Mouse (Mus musculus) intestine, embryonic 14.5 days (tissue): ENCODE data around the gene Btbd2. TPM values are rescaled to one million over a fixed set of nuclear protein-coding genes. Genes with fewer than 3 reads are reported as not detected.
A peak's percentile ranks its signal among the peaks of the same experiment; 100 is the strongest.

Experiments
- ATAC-seq: fragments of 200-750 bp; cut with Nextera tagmentation; replicated peaks from 2 replicates; pipeline ENCODE4 v1.8.0; 2017; ENCODE audit warnings: low read depth, moderate number of reproducible peaks, moderate TSS enrichment, moderate library complexity; ENCODE audit not compliant: low FRiP score, low TSS enrichment
- DNase-seq: peaks from one replicate; pipeline ENCODE4 v3.0.0-alpha.2; 2018; ENCODE audit warnings: low spot score
- H3K27ac ChIP-seq: fragments of 300-500 bp; sonication (generic); 2 replicates; pipeline ENCODE4 v1.5.1; 2014; ENCODE audit warnings: low read depth, mild to moderate bottlenecking, control low read depth
- H3K27me3 ChIP-seq: fragments of 300-500 bp; sonication (generic); replicated peaks from 2 replicates; pipeline ENCODE4 v1.6.1; 2014; ENCODE audit warnings: low read length, control low read depth; ENCODE audit not compliant: control insufficient read depth, insufficient read depth
- H3K36me3 ChIP-seq: fragments of 300-500 bp; sonication (generic); 2 replicates; pipeline ENCODE4 v1.6.1; 2014; ENCODE audit warnings: low read length, control low read depth; ENCODE audit not compliant: control insufficient read depth, insufficient read depth
- H3K4me1 ChIP-seq: fragments of 300-500 bp; sonication (generic); replicated peaks from 2 replicates; pipeline ENCODE4 v1.6.1; 2014; ENCODE audit warnings: low read length, control low read depth, mixed read lengths; ENCODE audit not compliant: control insufficient read depth, insufficient read depth
- H3K4me2 ChIP-seq: fragments of 300-500 bp; sonication (generic); 2 replicates; pipeline ENCODE4 v1.6.1; 2014; ENCODE audit warnings: low read length
- H3K4me3 ChIP-seq: fragments of 300-500 bp; sonication (generic); 2 replicates; pipeline ENCODE4 v1.5.1; 2014; ENCODE audit warnings: low read depth, low read length, control low read depth, mixed read lengths
- H3K9ac ChIP-seq: fragments of 300-500 bp; sonication (generic); 2 replicates; pipeline ENCODE4 v1.6.1; 2014; ENCODE audit warnings: mild to moderate bottlenecking, low read length
- H3K9me3 ChIP-seq: fragments of 300-500 bp; sonication (generic); 2 replicates; pipeline ENCODE4 v1.6.1; 2016; ENCODE audit warnings: low read length, control low read depth; ENCODE audit not compliant: control insufficient read depth
- WGBS: fragments of 180-500 bp; shearing (Covaris S2); extraction: QIAGEN DNeasy Blood & Tissue Kit; methylation state at CpG from one replicate; pipeline ENCODE4 v1.1.7; 2014; 5-methylcytosine and 5-hydroxymethylcytosine counted together
- polyA plus RNA-seq: library from polyadenylated mRNA; unstranded; fragments of >200 nt; fragmentation: Nextera tagmentation; extraction: Ambion mirVana; gene quantifications from 2 replicates; pipeline ENCODE4 v1.2.1, GENCODE M21; 2014

Btbd2 gene
- polyA plus RNA-seq, 1 experiment from 2014 or later: 73.1 TPM

- H3K4me2 ChIP-seq: peak overlapping the region; percentile 86
- ATAC-seq: peak; percentile 94
- peak overlapping the region; percentile 95 for H3K27ac ChIP-seq
- peak; percentile 100 for DNase-seq
- under 1% methylated on average over 64 of the region's 64 CpGs for WGBS
- H3K9ac ChIP-seq: peak overlapping the region; percentile 78
- H3K4me1 ChIP-seq: peaks cover 15% of the 10 kb centered on the region
- no peaks in the 10 kb centered on the region for H3K36me3 ChIP-seq
- H3K9me3 ChIP-seq: no peaks in the 10 kb centered on the region
- peak overlapping the region; percentile 82 for H3K4me3 ChIP-seq
- no peaks in the 10 kb centered on the region for H3K27me3 ChIP-seq
Measured at GRCm38 (mm10) chr10:80621940-80622660, 34.8 kb downstream of the Btbd2 start.

- WGBS: under 1% methylated on average over 9 of the region's 9 CpGs
- peaks cover 15% of the 10 kb centered on the region for H3K4me1 ChIP-seq
- ATAC-seq: no peak
- H3K9me3 ChIP-seq: no peaks in the 10 kb centered on the region
- H3K4me2 ChIP-seq: peak overlapping the region; percentile 86
- DNase-seq: no peak
- no peaks in the 10 kb centered on the region for H3K27me3 ChIP-seq
- H3K9ac ChIP-seq: peak overlapping the region; percentile 52
- H3K4me3 ChIP-seq: peak overlapping the region; percentile 82
- H3K36me3 ChIP-seq: 0 out of 2 replicates have a peak, but pooled peaks cover under 1% of the 10 kb centered on the region
- peak overlapping the region; percentile 95 for H3K27ac ChIP-seq
Measured at GRCm38 (mm10) chr10:80621690-80621939, 35.3 kb downstream of the Btbd2 start.

DNA sequence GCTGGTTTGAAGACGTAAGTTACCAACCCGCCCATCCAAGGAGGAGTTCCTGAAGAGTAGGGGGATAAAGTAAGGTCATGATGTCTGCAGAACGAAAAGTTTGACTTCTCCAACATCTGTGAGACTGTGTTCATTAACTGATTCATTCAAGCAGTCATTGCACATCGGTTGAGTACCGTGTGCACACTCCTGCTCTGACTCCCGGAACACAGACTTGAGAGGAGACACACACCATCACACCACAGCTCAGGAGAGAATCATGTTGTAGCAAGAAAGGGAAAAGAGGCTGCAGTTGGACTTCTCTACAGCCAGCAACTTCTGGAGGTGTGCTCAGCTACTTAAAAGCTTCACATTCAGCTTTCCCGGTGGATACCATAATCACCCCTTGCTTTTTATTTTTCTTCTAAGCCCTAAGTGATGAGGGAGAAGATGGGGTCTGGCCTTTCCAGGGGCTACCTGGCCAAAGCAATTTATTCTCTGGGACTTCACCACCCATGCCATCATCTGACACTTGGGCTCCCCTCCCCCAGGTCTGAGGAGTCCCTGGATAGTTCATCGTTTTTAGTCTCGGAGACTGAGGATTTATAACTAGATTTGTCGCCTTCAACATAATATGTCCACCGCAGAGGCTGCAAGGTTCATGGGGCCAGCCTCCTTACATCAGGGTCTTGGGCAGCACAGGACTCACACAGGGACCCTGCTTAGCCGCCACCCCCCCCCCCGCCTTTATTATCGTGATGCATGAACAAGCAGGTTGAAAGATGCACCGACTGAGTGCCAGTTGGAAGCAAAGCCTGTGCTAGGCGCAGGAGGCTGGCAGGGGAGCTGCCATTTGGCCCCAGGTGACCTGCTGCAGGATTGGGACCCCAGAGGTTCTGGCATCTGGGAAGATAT lies 35.8 kb downstream of the Btbd2 start:
- DNase-seq: no peak
- 56% methylated on average over 16 of the region's 16 CpGs for WGBS

DNA sequence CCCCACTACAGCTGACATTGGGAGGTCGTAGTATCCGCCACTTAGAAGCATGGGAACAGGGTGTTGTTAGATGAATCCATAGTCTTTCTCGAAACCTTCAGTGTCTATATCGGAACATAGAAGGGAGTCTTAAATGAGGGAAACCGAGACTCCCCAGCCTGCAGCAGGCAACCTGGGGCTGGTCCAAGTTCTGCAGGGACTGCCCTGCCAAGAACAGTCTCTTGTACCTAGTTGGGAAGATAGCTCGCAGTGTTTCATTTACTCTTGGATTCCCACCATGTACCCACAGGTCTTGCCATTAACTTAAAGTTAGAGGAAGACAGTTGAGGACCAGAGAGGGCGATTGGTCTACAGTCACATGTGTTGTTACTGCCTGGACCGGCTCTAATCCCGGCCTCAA lies 36.5 kb downstream of the Btbd2 start:
- peaks cover 15% of the 10 kb centered on the region for H3K4me1 ChIP-seq

More for the DNA sequence above, 35.8 kb downstream of the Btbd2 start:
- H3K9ac ChIP-seq: peak overlapping the region; percentile 52
- peaks cover 6% of the 10 kb centered on the region; the same call in 1 of the 2 replicates for H3K36me3 ChIP-seq
- H3K4me2 ChIP-seq: peak overlapping the region; percentile 86
- H3K27me3 ChIP-seq: no peaks in the 10 kb centered on the region
- no peaks in the 10 kb centered on the region for H3K9me3 ChIP-seq
- peaks cover 15% of the 10 kb centered on the region for H3K4me1 ChIP-seq
- ATAC-seq: no peak
- H3K4me3 ChIP-seq: peak overlapping the region; percentile 82
- peak overlapping the region; percentile 95 for H3K27ac ChIP-seq

GRCm38 (mm10) chr10:80619465-80620244 lies 37.2 kb downstream of the Btbd2 start:
- no peak overlapping the region for H3K9ac ChIP-seq
- DNase-seq (no peak), ATAC-seq (no peak)
- no peak overlapping the region for H3K4me2 ChIP-seq
- no peaks in the 10 kb centered on the region for H3K9me3 ChIP-seq
- no peak overlapping the region for H3K4me3 ChIP-seq
- no peak overlapping the region for H3K27ac ChIP-seq
- no peaks in the 10 kb centered on the region for H3K27me3 ChIP-seq
- peaks cover 13% of the 10 kb centered on the region for H3K4me1 ChIP-seq
- H3K36me3 ChIP-seq: peaks cover 20% of the 10 kb centered on the region
- WGBS: 38% methylated on average over 8 of the region's 8 CpGs

More for the DNA sequence above, 36.5 kb downstream of the Btbd2 start:
- H3K4me2 ChIP-seq: no peak overlapping the region
- H3K4me3 ChIP-seq: no peak overlapping the region
- WGBS: 84% methylated on average over 9 of the region's 9 CpGs
- H3K27me3 ChIP-seq: no peaks in the 10 kb centered on the region
- H3K36me3 ChIP-seq: peaks cover 13% of the 10 kb centered on the region
- H3K9ac ChIP-seq: no peak overlapping the region
- H3K9me3 ChIP-seq: no peaks in the 10 kb centered on the region
- no peak for DNase-seq
- H3K27ac ChIP-seq: no peak overlapping the region
- no peak for ATAC-seq

DNA sequence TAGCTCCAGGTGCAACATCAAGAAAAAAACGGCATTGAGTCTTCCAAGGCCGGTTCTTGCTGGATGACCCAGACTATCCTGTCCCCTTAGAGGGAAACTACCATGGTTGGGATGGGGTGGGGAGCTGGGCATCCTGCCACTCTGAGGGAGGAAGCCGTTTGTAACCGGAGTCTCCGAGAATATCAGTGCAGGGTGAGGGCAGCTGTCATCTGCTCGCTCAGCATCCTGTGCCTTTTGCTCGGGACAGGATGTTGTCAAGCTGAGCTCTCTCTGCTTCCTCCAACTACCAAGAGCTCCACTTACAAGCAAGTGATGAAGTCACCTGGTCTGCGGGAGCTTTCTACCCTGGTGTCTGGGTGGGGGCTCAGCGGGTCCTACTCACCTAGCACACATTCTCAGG lies 38.7 kb downstream of the Btbd2 start:
- no peak overlapping the region for H3K9ac ChIP-seq
- H3K27ac ChIP-seq: no peak overlapping the region
- H3K4me2 ChIP-seq: no peak overlapping the region
- H3K4me3 ChIP-seq: no peak overlapping the region
- no peaks in the 10 kb centered on the region for H3K9me3 ChIP-seq
- peaks cover 4% of the 10 kb centered on the region; the same call in 1 of the 2 replicates for H3K4me1 ChIP-seq
- no peak for DNase-seq
- no peak for ATAC-seq
- H3K27me3 ChIP-seq: no peaks in the 10 kb centered on the region
- WGBS: 61% methylated on average over 9 of the region's 9 CpGs
- H3K36me3 ChIP-seq: peaks cover 28% of the 10 kb centered on the region

DNA sequence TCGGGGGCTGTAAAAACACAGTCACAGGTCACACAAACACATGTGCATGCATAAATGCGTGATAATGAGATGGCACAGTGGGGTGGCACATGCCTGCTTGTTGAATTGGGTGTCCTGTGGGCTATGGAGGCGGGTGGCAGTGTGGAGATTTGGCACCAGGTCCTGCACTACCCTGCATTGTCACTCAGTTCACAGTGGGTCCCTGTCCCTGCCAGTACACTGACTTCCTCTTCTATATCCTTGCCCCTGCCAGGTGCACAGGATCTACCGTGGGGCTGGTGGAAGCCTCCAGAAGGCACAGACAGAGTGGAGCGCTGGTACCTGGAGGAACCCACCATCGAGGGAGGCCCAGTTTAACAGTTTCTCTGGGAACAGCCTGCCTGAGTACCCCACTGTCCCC lies 42.5 kb downstream of the Btbd2 start:
- no peak overlapping the region for H3K27ac ChIP-seq
- DNase-seq: no peak
- ATAC-seq: no peak
- H3K4me1 ChIP-seq: no peaks in the 10 kb centered on the region
- H3K4me2 ChIP-seq: no peak overlapping the region
- H3K4me3 ChIP-seq: no peak overlapping the region
- peaks cover 52% of the 10 kb centered on the region for H3K36me3 ChIP-seq
- no peaks in the 10 kb centered on the region for H3K27me3 ChIP-seq
- H3K9ac ChIP-seq: no peak overlapping the region
- WGBS: 90% methylated on average over 6 of the region's 6 CpGs
- H3K9me3 ChIP-seq: no peaks in the 10 kb centered on the region

GRCm38 (mm10) chr10:80613821-80614220 lies 43.0 kb downstream of the Btbd2 start:
- 91% methylated on average over 3 of the region's 3 CpGs for WGBS
- no peak overlapping the region for H3K27ac ChIP-seq

More at GRCm38 (mm10) chr10:80613821-80614220, 43.0 kb downstream of the Btbd2 start:
- Histone ChIP-seq H3K36me3 (peaks cover 57% of the 10 kb centered on the region), H3K4me2 (no peak overlapping the region), H3K27me3 (no peaks in the 10 kb centered on the region), H3K9me3 (no peaks in the 10 kb centered on the region), H3K9ac (no peak overlapping the region), H3K4me1 (no peaks in the 10 kb centered on the region), H3K4me3 (no peak overlapping the region)
- ATAC-seq: no peak
- DNase-seq: no peak
